Mouse (Mus musculus): ENCODE data around the gene Rasl12.

DNA sequence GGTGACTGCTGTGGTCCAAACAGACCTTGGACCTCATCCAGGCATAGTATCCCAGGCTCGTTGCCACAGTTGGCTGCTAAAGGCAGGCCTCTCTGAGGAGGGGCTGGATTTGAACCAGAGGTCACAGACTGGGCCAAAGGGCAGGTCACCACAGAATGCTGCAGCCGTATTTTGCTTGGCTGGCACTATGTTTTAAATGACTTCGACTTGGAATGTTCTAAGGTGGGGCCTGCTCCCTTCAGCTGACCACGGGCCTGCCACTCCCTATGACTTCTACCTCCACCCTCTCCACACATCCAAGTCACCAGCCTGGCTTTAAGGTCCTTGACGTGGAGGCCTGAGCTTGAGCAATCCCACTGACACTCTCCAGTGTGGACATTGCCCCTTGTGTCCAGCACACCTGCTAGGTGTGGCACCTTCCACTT is 10.6 kb downstream of the Rasl12 start:
- TF ChIP-seq EP300 (IDR thresholded peaks at IDR 0.05; ENCODE audit: low read depth) (no peak), CTCF (IDR thresholded peaks at IDR 0.05; ENCODE audit: low read depth) (no peak)
